Mouse (Mus musculus) midbrain, embryonic 14.5 days (tissue): ENCODE measurements around the gene Gm20388. TPM values are rescaled to one million over a fixed set of nuclear protein-coding genes. Genes with fewer than 3 reads are reported as not detected.
"Not testable (repeated sequence)": the region's sequence is repeated elsewhere in the genome, so short reads cannot be mapped to it uniquely, and the experiment has no call there.

Experiments used
- ATAC-seq: fragments of 200-750 bp; cut with Nextera tagmentation; 2 replicates; pipeline ENCODE4 v1.8.0; 2017; ENCODE audit warnings: moderate number of reproducible peaks, moderate library complexity; ENCODE audit not compliant: low FRiP score, low TSS enrichment
- DNase-seq: peaks from one replicate; pipeline ENCODE4 v3.0.0-alpha.2; 2015
- H3K27ac ChIP-seq: fragments of 300-500 bp; sonication (generic); replicated peaks from 2 replicates; pipeline ENCODE4 v1.5.1; 2014; ENCODE audit warnings: mild to moderate bottlenecking, low read depth, low read length, moderate library complexity
- H3K27me3 ChIP-seq: fragments of 300-500 bp; sonication (generic); 2 replicates; pipeline ENCODE4 v1.6.1; 2014; ENCODE audit warnings: low read length, control low read depth, mixed read lengths; ENCODE audit not compliant: control insufficient read depth, insufficient read depth
- H3K36me3 ChIP-seq: fragments of 300-500 bp; sonication (generic); 2 replicates; pipeline ENCODE4 v1.6.1; 2014; ENCODE audit warnings: low read length, control low read depth; ENCODE audit not compliant: control insufficient read depth, insufficient read depth
- H3K4me1 ChIP-seq: fragments of 300-500 bp; sonication (generic); 2 replicates; pipeline ENCODE4 v1.6.1; 2014; ENCODE audit warnings: mild to moderate bottlenecking, antibody characterized with exemption, low read length, control low read depth; ENCODE audit not compliant: control insufficient read depth, insufficient read depth
- H3K4me2 ChIP-seq: fragments of 300-500 bp; sonication (generic); 2 replicates; pipeline ENCODE4 v1.6.1; 2014; ENCODE audit warnings: mild to moderate bottlenecking, low read length, moderate library complexity
- H3K4me3 ChIP-seq: fragments of 300-500 bp; sonication (generic); replicated peaks from 2 replicates; pipeline ENCODE4 v1.5.1; 2014; ENCODE audit warnings: low read depth, low read length
- H3K9ac ChIP-seq: fragments of 300-500 bp; sonication (generic); replicated peaks from 2 replicates; pipeline ENCODE4 v1.6.1; 2014; ENCODE audit warnings: mild to moderate bottlenecking, low read length, moderate library complexity
- H3K9me3 ChIP-seq: fragments of 300-500 bp; sonication (generic); 2 replicates; pipeline ENCODE4 v1.6.1; 2016; ENCODE audit warnings: low read length, control low read depth, mixed read lengths; ENCODE audit not compliant: control insufficient read depth
- WGBS: fragments of 180-500 bp; shearing (Covaris S2); extraction: QIAGEN DNeasy Blood & Tissue Kit; methylation state at CpG from one replicate; pipeline ENCODE4 v1.1.7; 2014; 5-methylcytosine and 5-hydroxymethylcytosine counted together
- polyA plus RNA-seq: library from polyadenylated mRNA; unstranded; fragments of >200 nt; fragmentation: Nextera tagmentation; extraction: Ambion mirVana; gene quantifications from 2 replicates; pipeline ENCODE4 v1.2.1, GENCODE M21; 2014

The Gm20388 gene
- polyA plus RNA-seq, 1 experiment from 2014 or later = 4.1 TPM

DNA sequence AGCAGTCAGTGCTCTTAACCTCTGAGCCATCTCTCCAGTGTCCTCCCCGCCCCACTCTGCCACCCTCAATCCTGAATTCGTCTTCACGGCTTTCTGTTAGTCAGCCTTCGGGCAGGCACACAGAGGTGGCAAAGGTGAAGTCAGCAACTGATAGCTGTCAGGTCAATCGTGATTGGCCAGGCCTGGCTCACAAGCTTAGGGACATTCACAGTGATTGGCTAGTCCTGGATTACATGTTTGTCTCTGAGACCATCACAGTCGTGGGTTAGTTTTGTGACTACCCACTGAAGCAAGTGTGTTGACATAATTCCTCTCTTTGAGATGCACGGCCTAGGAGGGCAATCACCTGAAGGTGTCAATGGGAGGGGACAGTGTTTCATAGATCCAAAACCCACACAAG lies 3542.7 kb downstream of the Gm20388 start:
- no peak overlapping the region for H3K4me2 ChIP-seq
- no peak overlapping the region for H3K27ac ChIP-seq
- DNase-seq (no peak), ATAC-seq (no peak)
- H3K9ac ChIP-seq = no peak overlapping the region
- H3K4me3 ChIP-seq = no peak overlapping the region
- H3K4me1 ChIP-seq = no peaks in the 10 kb centered on the region
- H3K36me3 ChIP-seq = peaks cover 82% of the 10 kb centered on the region
- WGBS = 82% methylated on average over 7 of the region's 7 CpGs
- no peaks in the 10 kb centered on the region for H3K9me3 ChIP-seq
- H3K27me3 ChIP-seq = no peaks in the 10 kb centered on the region

DNA sequence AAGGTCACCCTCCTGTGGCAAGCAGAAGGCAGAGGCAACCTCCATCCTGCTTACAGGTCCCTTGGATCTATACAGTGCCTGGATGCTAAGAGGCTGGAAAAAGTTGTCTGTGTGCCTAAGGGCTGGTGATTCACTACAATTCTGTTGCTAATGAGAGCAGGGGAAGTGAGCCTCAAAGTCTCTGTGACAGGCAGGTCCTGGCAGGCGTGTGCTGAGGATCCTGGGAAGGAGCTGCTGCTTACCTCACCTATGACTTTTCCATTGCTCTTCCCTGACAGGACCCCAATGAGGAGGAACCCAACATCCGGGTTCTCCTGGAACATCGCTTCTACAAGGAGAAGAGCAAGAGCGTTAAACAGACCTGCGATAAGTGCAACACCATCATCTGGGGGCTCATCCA lies 3543.3 kb downstream of the Gm20388 start:
- Histone ChIP-seq H3K9ac (no peak overlapping the region), H3K36me3 (peaks cover 85% of the 10 kb centered on the region), H3K4me1 (no peaks in the 10 kb centered on the region), H3K4me2 (no peak overlapping the region), H3K27me3 (no peaks in the 10 kb centered on the region), H3K27ac (no peak overlapping the region), H3K4me3 (no peak overlapping the region), H3K9me3 (no peaks in the 10 kb centered on the region)
- DNase-seq (no peak), ATAC-seq (no peak)
- WGBS = 83% methylated on average over 5 of the region's 5 CpGs

DNA sequence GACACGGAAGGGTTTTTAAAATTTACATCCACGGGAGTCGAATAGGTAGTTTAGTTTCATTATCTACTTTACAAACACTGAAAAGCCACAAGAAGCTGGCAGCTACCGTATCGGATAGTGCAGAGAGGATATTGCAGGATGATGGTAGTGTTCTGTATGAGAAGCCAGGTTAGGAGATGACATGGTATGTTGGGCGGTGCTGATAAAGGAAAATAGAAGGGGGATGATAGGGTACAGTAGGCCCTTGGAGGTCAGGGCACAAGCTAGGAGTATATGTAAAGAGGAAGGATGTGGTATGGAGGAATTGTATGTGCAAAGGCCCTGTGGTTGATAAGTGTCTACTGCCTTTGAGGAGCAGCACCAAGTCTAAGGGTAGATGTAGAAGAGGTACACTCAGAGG lies 3543.9 kb downstream of the Gm20388 start:
- DNase-seq (no peak), ATAC-seq (no peak)
- Histone ChIP-seq H3K4me1 (no peaks in the 10 kb centered on the region), H3K4me3 (no peak overlapping the region), H3K9ac (no peak overlapping the region), H3K9me3 (no peaks in the 10 kb centered on the region), H3K27ac (no peak overlapping the region), H3K4me2 (no peak overlapping the region), H3K27me3 (no peaks in the 10 kb centered on the region), H3K36me3 (peaks cover 87% of the 10 kb centered on the region)
- 96% methylated on average over 6 of the region's 6 CpGs for WGBS

DNA sequence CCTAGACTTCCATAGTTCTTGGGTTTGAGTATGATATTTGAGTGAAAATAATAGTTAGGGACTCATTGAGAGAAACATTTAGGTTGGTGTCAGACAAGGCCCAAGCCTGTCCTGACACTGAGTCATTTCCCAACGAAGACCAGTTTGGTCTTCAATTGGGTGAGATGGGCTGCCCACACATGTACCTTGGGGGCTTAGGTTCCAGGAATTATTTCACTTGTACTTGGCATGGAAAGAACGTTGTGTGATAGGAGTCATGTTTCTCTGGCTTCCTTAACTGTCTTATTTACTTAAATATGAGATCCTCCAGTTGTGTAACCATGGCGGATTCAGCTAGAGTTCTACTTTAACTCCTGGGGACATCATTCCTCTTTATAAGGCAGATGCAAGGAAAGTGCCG lies 3553.0 kb downstream of the Gm20388 start:
- 94% methylated on average over 4 of the region's 4 CpGs for WGBS
- H3K9ac ChIP-seq = no peak overlapping the region
- H3K9me3 ChIP-seq = no peaks in the 10 kb centered on the region
- H3K4me1 ChIP-seq = no peaks in the 10 kb centered on the region
- H3K4me2 ChIP-seq = no peak overlapping the region
- no peak overlapping the region for H3K4me3 ChIP-seq
- DNase-seq (no peak), ATAC-seq (no peak)
- H3K27ac ChIP-seq = no peak overlapping the region
- peaks cover 46% of the 10 kb centered on the region for H3K36me3 ChIP-seq
- no peaks in the 10 kb centered on the region for H3K27me3 ChIP-seq

DNA sequence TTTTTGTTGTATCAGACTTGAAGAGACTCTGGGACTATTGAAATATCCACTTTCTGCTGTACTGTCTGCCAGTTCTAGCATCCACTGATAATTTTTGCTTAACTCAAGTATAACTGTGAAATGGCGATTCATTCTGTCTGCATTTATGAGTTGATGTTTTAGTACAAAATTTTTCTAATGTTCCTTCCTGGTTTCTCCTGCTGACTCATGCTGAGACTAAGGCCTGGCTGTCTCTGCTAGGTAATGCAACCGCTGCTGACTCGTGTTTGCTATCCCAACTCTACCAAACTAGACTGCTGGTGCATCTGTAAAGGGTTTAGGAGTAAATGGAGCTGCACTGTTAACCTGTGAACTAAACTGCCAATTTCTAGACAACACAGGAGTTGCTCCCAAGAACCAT lies 3556.8 kb downstream of the Gm20388 start:
- Histone ChIP-seq H3K36me3 (peaks cover 12% of the 10 kb centered on the region), H3K27ac (no peak overlapping the region), H3K4me1 (no peaks in the 10 kb centered on the region), H3K4me3 (no peak overlapping the region), H3K9ac (no peak overlapping the region), H3K27me3 (no peaks in the 10 kb centered on the region), H3K9me3 (no peaks in the 10 kb centered on the region), H3K4me2 (no peak overlapping the region)
- no peak for ATAC-seq
- WGBS = 78% methylated on average over 3 of the region's 3 CpGs
- DNase-seq = no peak

DNA sequence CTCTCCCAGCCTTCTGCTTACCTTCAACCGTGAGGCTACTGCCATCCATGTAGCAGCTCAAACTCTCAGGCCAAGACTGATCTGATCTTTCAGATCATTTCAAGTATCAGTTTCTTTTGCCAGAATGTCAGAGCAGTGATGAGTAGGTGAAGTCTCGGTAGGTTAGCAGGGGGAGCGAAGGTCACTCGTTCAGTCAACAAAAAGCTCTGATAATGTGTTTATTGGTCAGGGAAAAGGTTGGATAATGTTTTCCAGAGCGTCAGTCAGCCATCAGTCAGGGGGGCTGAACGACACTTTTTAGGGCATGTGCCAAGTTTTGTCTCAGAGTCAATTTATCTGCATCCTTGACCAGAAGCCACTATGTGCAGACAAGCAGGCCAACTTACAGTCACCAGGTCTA lies 3562.3 kb downstream of the Gm20388 start:
- not testable (repeated sequence) for H3K9me3 ChIP-seq, H3K27me3 ChIP-seq, H3K4me2 ChIP-seq, H3K4me3 ChIP-seq, H3K36me3 ChIP-seq, H3K9ac ChIP-seq, ATAC-seq, H3K27ac ChIP-seq, DNase-seq, H3K4me1 ChIP-seq
- WGBS = 79% methylated on average over 6 of the region's 6 CpGs

- not testable (repeated sequence) for H3K4me3 ChIP-seq, H3K36me3 ChIP-seq, H3K27ac ChIP-seq, H3K4me2 ChIP-seq, H3K27me3 ChIP-seq, ATAC-seq, H3K9ac ChIP-seq, H3K9me3 ChIP-seq, DNase-seq
- WGBS = 65% methylated on average over 5 of the region's 5 CpGs
- peaks cover 14% of the 10 kb centered on the region for H3K4me1 ChIP-seq
Measured at GRCm38 (mm10) chr8:123474549-123474948, 3563.9 kb downstream of the Gm20388 start.

DNA sequence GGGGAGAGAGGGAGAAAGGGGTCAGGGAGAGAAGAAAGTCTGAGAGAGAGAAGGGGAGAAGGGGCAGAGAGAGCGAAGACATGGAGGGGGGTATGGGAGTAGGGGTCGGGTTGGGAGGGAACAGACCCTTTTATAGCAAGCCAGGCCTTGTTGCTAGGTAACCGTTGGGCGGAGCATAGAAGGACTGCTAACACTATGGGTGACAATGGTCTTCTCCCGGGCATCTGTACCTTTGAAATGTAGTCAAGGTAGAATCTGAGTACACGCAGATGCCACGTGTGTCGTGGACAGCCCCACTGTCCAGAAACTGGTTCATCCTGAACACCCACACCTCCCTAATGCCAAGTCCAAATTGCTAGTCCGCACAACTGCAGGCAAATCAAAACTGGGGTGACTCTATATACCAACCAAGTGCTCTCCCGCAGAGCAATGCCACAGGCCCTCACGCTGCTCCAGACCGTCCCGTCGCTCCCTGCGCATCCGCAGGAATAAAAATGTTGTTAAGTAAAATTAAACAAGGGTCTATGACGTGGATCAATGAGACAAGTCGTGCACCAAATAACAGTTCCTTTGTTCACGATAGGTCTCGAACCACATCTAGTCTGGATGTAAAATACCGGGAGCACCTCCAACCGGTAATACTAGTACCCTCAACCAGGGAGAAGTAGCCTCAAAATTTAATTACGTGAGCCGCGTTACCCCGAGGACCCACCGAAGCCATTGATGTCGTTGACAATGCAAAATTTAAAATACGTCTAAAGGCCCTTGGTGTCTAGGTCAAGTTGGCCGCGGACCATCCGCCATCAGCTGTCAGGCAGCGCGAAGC lies 3566.5 kb downstream of the Gm20388 start:
- Histone ChIP-seq H3K4me1 (peaks cover 14% of the 10 kb centered on the region), H3K27ac (peak overlapping the region; percentile 98), H3K36me3 (peaks cover 21% of the 10 kb centered on the region), H3K27me3 (no peaks in the 10 kb centered on the region), H3K9me3 (no peaks in the 10 kb centered on the region), H3K9ac (peak overlapping the region; percentile 75), H3K4me2 (peak overlapping the region; percentile 65), H3K4me3 (peak overlapping the region; percentile 81)
- WGBS = 7% methylated on average over 34 of the region's 34 CpGs
- DNase-seq = peak; percentile 74
- peak; percentile 72 for ATAC-seq

DNA sequence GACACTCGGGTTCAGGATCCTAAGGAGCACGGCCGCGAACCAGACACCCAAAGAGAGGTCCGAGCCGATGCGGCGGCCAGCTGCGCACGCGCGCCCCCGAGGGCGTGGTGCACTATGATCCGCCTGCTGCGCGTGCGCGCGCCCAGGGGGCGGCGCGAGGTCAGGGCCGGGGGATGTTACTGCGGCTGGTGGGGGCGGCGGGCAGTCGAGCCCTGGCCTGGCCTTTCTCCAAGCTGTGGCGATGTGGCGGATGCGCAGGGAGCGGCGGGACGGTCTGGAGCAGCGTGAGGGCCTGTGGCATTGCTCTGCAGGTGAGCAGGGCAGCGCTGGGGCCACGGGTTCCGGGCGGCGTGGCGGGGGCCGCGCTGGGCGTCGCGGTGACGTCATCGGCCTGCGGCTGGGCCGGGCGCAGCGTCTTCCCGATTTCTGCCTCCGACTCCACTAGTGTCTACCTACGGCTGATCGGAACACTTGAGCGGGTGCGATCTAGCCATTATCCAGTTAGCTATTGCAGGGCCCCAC lies 3567.2 kb downstream of the Gm20388 start, which contains the start of gene Afg3l1:
Afg3l1 (plus strand) TSS at position 167 of the 522 bp plus-strand sequence.
- WGBS = under 1% methylated on average over 58 of the region's 58 CpGs
- peak; percentile 91 for ATAC-seq
- peaks cover 27% of the 10 kb centered on the region for H3K36me3 ChIP-seq
- no peaks in the 10 kb centered on the region for H3K9me3 ChIP-seq
- peaks cover 14% of the 10 kb centered on the region for H3K4me1 ChIP-seq
- peak within 1 kb of the TSS; percentile 81 for H3K4me3 ChIP-seq
- H3K4me2 ChIP-seq = peak within 1 kb of the TSS; percentile 65
- no peaks in the 10 kb centered on the region for H3K27me3 ChIP-seq
- peak within 1 kb of the TSS; percentile 75 for H3K9ac ChIP-seq
- DNase-seq = peak; percentile 97
- peak within 1 kb of the TSS; percentile 98 for H3K27ac ChIP-seq
